Mouse (Mus musculus) olfactory bulb, adult 2 months (tissue): Measurements from ENCODE around the gene Cxcl5.

Experiments
- CTCF ChIP-seq: fragments of 200-500 bp; IDR thresholded peaks from 2 replicates; pipeline ENCODE4 v1.5.1; 2012; ENCODE audit warnings: low read depth, mild to moderate bottlenecking, low read length, moderate library complexity; ENCODE audit not compliant: insufficient read depth
- POLR2A ChIP-seq: fragments of 200-500 bp; IDR thresholded peaks from 2 replicates; pipeline ENCODE4 v1.6.1; 2012; ENCODE audit warnings: mild to moderate bottlenecking, low read depth, low read length, moderate library complexity; ENCODE audit not compliant: insufficient read depth

DNA sequence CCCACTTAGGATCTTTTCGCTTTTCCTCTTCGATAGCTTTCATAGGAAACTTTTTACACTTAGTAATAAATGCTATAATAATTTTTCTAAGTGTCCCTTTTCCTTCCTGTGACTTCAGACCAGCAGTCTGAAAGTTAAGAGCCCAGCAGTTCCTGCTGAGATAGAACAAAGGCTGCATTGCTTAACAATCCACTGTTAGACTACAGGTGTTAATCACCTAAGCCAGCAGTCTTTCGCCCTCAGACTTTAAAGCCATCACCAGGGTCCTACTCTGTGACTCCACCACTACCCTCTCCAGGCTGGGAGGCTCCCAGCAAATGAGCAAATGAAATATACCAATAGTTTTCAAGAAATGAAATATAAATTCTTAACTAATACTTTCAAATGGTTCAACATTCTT, 30.9 kb upstream of the Cxcl5 start:
- no peak for TF ChIP-seq CTCF
- no peak for TF ChIP-seq POLR2A
